Mouse (Mus musculus) layer of hippocampus, adult 2 months (tissue): ENCODE results near the gene Clcnkb. TPM values are rescaled to one million over a fixed set of nuclear protein-coding genes. Genes with fewer than 3 reads are reported as not detected.

Experiments used
- DNase-seq, 2 experiments: peaks; one replicate each; pipeline ENCODE4 v3.0.0; 2022; ENCODE audit warnings: low spot score in 2 of 2
- H3K27ac ChIP-seq: fragments of 200-600 bp; 2 replicates; pipeline ENCODE4 v1.8.1; 2022
- H3K4me3 ChIP-seq: fragments of 200-600 bp; 2 replicates; pipeline ENCODE4 v1.8.1; 2022; ENCODE audit warnings: mild to moderate bottlenecking
- CTCF ChIP-seq: fragments of 200-600 bp; conservative IDR thresholded peaks from 2 replicates; pipeline ENCODE4 v1.8.1; 2022; ENCODE audit warnings: antibody characterized with exemption, mild to moderate bottlenecking, moderate library complexity
- total RNA-seq, 2 experiments: library from RNA; stranded (reverse); gene quantifications; 2 replicates each; pipeline ENCODE4 v1.2.3; 2021

Clcnkb gene
- total RNA-seq, 2 experiments from 2014 or later: not detected

DNA sequence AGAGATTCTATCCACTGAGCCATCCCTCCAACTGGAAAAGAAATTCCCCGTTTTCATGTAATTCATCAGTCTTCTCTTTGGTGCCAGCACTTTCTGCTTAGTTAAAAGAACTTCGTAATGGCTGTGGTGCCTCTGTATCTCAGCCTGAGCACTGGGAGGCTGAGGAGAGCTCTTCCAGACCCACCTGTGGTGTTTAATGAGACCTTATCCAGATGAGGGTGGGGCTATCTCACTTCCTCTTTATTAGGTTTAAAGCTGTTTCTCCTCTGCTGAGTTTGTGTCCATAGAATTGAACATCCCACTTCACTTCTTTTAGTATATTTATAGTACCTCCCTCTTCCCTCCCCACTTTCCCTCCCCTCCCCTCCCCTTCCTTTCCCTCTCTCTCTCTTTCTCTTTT, 35.4 kb upstream of the Clcnkb start:
- no peak for TF ChIP-seq CTCF
- no peak for DNase-seq
- no peak overlapping the region for H3K27ac ChIP-seq
- no peak overlapping the region for H3K4me3 ChIP-seq

GRCm38 (mm10) chr4:141446211-141446610, 30.4 kb upstream of the Clcnkb start:
- no peak for DNase-seq
- no peak for TF ChIP-seq CTCF
- Histone ChIP-seq H3K4me3 (no peak overlapping the region), H3K27ac (no peak overlapping the region)

- Histone ChIP-seq H3K27ac (peak overlapping the region; percentile 93), H3K4me3 (peak overlapping the region; percentile 90)
- no peak for TF ChIP-seq CTCF
- no peak for DNase-seq
Observed at GRCm38 (mm10) chr4:141445328-141445720, 29.5 kb upstream of the Clcnkb start.

DNA sequence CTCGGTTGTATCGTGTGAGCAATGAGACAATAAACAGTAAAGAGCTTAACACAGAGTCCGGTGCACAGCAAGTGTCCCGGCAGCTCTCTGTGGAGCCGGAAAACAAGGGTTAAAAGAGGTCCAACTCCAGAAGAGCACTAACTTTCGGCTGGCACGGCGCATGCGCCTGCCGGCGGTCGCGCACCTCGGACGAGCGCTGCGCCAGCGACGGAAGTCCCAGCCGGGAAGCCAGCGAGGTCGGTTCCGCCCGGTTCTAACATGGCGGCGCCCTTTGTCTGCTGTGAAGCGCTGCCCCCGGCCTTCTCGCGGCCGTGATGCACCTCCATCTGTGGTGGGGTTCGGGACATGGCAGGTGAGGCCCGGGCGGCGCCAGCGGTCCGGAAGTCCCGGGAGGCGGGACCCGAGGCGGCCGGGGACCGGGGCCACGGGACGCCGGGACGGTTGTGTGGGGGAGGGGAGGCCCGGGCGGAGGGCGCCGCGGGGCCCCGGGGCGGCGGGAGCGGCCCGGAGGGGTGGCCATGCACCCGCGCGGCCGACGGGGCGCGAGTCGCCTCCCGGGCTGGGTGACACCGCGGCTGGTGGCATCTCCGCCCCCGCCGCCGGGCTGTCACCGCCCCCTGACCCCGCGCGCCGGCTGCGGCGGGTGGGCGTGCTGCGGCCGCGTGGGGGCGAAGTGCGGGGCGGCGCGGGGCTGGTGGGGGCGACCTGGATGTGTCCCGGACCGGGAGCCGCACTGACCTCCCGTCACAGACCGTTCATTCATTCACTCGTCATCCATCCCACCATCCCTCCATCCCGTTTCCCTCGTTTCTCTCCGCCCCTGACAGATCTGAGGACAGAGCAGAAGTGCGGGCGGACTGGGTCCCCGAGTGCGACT, 28.9 kb upstream of the Clcnkb start, which contains the start of gene Zbtb17:
Gene Zbtb17, plus strand, starts transcription at position 204 of the 877 bp plus-strand sequence.
- Histone ChIP-seq H3K27ac (peak within 1 kb of the TSS; percentile 93), H3K4me3 (peak within 1 kb of the TSS; percentile 90)
- no peak for TF ChIP-seq CTCF
- peak; percentile 86 to 89 for DNase-seq

DNA sequence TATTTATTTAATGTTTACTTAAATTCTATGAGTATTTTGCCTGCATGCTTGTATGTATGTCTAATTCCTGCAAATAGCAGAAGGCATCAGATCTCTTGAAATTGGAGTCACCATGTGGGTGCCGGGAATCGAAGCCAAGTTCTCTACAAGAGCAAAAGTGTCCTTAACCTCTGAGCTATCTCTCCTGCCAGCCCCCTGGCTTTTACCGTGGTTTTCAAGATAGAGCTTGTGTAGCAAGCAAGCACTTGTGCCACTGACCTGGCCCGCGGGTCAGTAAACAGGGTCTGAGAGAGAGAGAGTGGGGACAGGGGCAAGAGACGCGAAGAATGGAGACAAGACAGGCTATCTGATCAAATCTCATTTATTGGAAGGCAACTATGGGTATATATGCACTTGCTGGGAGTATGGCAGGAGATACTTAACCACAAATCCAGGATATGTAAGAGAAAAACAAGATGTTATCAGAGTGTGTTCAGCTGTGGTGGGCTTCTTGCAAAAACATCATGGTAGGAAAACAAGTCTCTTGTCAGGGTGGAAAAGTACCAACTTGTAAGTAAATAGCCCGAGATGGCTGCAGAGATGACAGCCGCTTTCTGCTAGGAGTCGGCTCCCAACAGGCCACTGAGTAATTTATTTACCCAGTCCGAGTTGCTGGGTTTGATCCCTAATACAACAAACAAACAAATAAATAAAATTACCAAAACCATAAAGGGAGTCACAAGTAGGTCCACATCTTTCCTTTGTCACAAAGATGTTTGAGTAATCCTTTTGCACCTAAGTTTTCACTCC, 28.0 kb upstream of the Clcnkb start:
- no peak for DNase-seq
- H3K27ac ChIP-seq: peak overlapping the region; percentile 93
- no peak for TF ChIP-seq CTCF
- H3K4me3 ChIP-seq: peak overlapping the region; percentile 90

DNA sequence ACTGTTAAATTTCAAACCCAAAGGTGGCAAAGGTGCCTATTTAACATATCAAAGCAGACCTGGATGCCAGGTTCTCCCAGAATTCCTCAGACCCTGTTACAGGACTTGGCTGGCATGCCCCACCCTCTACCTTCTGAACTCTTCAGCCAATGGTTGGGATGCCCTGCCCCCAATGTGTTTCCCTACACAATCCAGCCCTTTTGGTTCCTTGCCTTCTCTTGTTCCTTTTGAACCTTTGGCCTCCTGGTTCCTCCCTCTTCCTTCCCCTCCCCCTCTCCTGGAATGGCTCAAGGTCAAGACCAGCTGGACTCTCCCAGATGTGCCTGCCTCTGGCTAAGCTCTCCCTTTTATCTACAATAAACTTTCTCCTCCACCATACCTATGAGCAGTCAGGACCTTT, 25.1 kb upstream of the Clcnkb start:
- H3K27ac ChIP-seq: no peak overlapping the region
- DNase-seq: no peak
- no peak overlapping the region for H3K4me3 ChIP-seq
- no peak for TF ChIP-seq CTCF

DNA sequence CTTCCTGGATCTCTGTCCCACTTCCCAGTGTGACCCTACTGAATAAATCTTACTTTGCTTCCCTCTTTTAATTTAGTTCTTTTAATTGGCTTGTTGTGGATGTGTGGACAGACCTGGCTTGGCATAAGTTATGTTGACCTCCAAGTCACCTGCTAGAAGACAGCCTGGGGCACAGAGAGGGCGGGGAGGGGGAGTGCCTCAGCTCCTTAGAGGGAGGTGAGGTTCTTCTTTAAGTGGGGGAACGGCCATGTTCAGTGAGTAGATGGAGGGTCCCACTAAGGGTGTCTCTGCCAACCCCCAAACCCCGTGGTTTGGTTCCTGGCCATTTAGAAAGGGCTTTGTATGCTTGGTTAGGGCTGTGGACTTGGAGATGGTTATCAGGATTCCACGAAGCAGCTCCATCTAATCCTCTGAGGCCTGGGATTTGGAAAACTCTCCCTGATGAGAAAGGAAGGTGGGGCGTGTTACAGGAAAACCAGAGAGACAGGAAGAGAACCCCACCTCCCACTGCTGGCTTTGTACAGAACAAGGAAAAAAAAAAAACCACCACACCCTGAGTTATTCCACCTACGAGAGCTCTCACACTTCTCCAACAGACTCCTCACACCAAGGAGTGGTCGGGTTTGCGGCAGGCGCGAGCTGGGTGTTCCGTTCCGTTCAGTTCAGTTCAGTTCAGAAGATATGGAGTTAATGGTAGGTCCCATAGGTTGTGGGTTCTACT, 23.4 kb upstream of the Clcnkb start:
- peak overlapping the region; percentile 39 for H3K27ac ChIP-seq
- DNase-seq: no peak
- no peak for TF ChIP-seq CTCF
- no peak overlapping the region for H3K4me3 ChIP-seq

DNA sequence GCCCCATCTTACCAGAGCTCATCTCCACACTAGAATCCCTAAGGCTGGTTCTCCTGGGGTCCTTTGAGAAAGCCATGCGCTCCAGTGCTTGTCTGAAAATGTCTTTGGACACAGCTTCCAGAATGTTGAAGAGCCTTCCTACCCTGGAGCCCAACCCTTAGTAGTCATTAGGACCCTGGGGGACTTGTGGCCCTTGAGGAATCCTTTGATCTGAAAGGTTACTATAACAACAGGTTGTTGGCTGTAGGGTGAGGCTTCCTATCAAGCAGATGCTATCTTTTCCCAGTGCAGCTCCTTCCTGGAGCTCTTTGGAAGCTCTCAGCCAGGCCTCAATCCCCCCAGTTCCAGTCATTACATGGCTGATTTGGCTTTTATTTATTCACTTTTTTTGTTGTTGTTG, 20.2 kb upstream of the Clcnkb start, which contains the start of gene Srarp:
Gene Srarp, minus strand, starts transcription at position 132 of the 400 bp plus-strand sequence.
- Histone ChIP-seq H3K4me3 (peak within 1 kb of the TSS; percentile 24; the same call in 1 of the 2 replicates), H3K27ac (peak within 1 kb of the TSS; percentile 55; the same call in 1 of the 2 replicates)

DNA sequence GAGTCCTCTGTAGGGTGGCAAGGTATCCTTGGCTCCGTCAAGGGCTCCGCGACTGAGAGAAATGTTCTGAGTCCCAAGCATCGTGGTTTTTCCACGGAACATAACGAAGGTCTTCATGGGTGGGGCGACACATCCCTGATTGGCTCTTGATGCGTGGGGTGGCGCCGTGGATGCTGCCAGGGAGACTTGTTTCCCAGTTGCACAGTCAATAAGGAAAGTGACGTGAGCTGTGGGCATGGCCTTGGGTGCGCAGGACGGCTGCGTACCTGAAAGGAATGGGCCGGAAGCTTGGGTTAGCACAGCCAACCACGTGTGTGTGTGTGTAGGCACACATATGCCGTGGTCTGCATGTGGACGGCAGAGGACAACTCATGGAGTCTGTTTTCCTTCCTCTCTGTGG, 17.4 kb upstream of the Clcnkb start:
- TF ChIP-seq CTCF: no peak
- Histone ChIP-seq H3K4me3 (peak overlapping the region; percentile 18; the same call in 1 of the 2 replicates), H3K27ac (peak overlapping the region; percentile 46; the same call in 1 of the 2 replicates)
- no peak for DNase-seq

More for the DNA sequence above, 20.2 kb upstream of the Clcnkb start, which contains the start of gene Srarp:
- DNase-seq: no peak
- no peak for TF ChIP-seq CTCF

DNA sequence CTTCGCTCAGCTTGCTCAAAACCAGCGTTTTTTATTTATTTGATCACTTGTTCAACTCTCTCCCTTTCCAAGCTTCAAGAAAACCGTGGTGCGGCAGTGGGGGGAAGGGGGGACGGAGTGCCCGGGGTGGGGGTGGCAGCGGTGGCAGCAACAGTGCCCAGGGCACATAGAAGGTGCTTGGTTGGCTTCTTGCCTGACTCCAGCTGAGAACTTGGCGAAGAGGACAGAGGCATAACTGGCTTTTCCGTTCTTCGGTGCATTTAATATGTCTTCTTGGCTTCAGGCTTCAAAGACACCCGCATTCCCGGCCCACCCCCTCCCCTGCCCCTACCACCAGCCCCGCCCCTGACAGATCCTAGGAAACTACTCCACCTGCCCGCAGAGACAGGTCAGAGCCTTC, 16.9 kb upstream of the Clcnkb start:
- no peak for TF ChIP-seq CTCF
- DNase-seq: no peak
- no peak overlapping the region; the same call in 1 of the 2 replicates for H3K4me3 ChIP-seq
- H3K27ac ChIP-seq: no peak overlapping the region; the same call in 1 of the 2 replicates

GRCm38 (mm10) chr4:141430997-141431396, 15.2 kb upstream of the Clcnkb start:
- Histone ChIP-seq H3K27ac (no peak overlapping the region), H3K4me3 (no peak overlapping the region)
- peak; percentile 97 for TF ChIP-seq CTCF
- peak; percentile 59 to 73 for DNase-seq

- H3K4me3 ChIP-seq: no peak overlapping the region
- no peak for DNase-seq
- no peak overlapping the region for H3K27ac ChIP-seq
- peak; percentile 74 for TF ChIP-seq CTCF
Observed at GRCm38 (mm10) chr4:141429847-141430246, 14.0 kb upstream of the Clcnkb start.
